Mouse (Mus musculus) brain, embryonic 14.5 days (tissue): ENCODE measurements around the gene Olfr282.

Experiments
- CTCF ChIP-seq: fragments of 200-500 bp; IDR thresholded peaks from 2 replicates; pipeline ENCODE4 v1.5.1; 2012; ENCODE audit warnings: inconsistent platforms, mild to moderate bottlenecking, moderate library complexity, borderline replicate concordance; ENCODE audit not compliant: insufficient read depth, insufficient read length; ENCODE audit errors: extremely low read depth
- POLR2A ChIP-seq: fragments of 200-500 bp; IDR thresholded peaks from 2 replicates; pipeline ENCODE4 v1.6.1; 2012; ENCODE audit warnings: mild to moderate bottlenecking, inconsistent platforms, borderline replicate concordance; ENCODE audit not compliant: poor library complexity, insufficient read depth, insufficient read length, severe bottlenecking; ENCODE audit errors: extremely low read depth

GRCm38 (mm10) chr15:98424326-98424725, 6.7 kb upstream of the Olfr282 start:
- TF ChIP-seq POLR2A (no peak), CTCF (no peak)
